Mouse (Mus musculus): ENCODE data around the gene Hace1. TPM values are rescaled to one million over a fixed set of nuclear protein-coding genes. Genes with fewer than 3 reads are reported as not detected.

Gene Hace1
- polyA plus RNA-seq, 1 experiment from 2014 or later = 17.2 TPM

Small RNAs within 50 kb of the gene (microRNA-seq; reads per million reads assigned to microRNA genes)
- not detected for gene Gm27731

Other genes with a start within 250 kb of the Hace1 start
- 0.44 and 0.88 TPM in 2 replicates for gene Bves, start 242.1 kb upstream of the Hace1 start, polyA plus RNA-seq (2014; fragmentation: Nextera tagmentation; extraction: Ambion mirVana)
- gene Lin28b, start 91.4 kb upstream of the Hace1 start, polyA plus RNA-seq (2014; fragmentation: Nextera tagmentation; extraction: Ambion mirVana) = 3.7 and 4.3 TPM in 2 replicates